In the genomic region with DNA sequence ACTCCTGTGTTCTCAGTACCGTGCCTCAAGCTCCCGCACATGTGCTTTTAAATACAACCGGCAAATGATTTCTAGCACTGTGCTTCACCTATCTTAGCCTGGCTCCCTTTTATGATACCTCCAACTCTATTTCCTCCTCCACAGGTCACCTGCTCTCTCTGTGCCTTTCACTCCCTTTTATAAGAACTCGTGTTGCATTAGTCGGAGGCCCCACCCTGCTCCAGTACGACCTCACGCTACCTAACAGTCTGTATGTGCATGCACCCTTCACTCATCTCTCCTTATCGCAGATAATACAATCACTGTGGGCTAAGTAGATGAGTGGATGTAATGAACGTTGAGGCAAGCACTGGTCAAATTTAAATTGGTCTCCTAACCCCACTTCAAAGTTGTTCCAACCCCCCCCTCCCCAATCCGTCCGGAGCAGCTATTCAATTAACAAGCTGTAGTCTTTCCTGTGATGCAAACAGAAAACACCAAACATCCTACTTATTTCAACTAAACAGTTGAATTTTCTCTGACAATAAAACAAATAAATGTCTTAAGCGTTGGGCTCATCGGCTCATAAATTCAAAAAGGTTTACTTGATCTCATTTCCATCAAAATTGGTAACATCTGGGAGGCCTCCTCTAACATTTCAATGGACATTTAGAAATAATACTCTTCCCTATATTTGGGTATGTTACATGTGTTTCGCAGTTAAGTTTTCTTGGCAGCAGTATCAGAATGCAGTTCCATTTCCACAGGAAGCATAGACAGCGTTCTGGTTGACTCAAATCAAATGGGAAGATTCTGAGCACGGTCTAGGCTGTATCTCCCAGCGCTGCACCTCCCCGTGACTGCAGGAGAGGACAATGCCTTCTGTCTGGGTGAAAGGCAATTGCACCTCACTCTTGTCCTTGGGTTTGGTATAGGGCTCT, we compare ENCODE assay signal across 19 mouse cellular contexts.
A peak's percentile ranks its signal among the peaks of the same experiment; 100 is the strongest.
DNase-seq lines count a peak whose midpoint lies in the region; ATAC-seq and TF ChIP-seq lines count a peak whose summit lies in the region.
"Had no signal": no experiment of that assay in that cellular context is flagged by ENCODE, and none has a peak within 500 bp of the region (broad histone marks: within the 10 kb centered on the region; RNA-seq: fewer than 3 reads in every experiment).

No protein-coding gene starts in this region.

- H3K4me2 ChIP-seq in heart, embryonic 12.5 days, result no peak overlapping the region
- H3K4me2 ChIP-seq in limb, embryonic 15.5 days, result 0 out of 2 replicates have a peak overlapping the region, but pooled peaks have one; percentile 10
- H3K4me2 ChIP-seq in embryonic facial prominence, embryonic 15.5 days (replicated peaks), result peak overlapping the region; percentile 13; the same call in 1 of the 2 replicates
- H3K4me2 ChIP-seq: heart, embryonic 13.5 days; hindbrain, embryonic 14.5 days; neural tube, embryonic 15.5 days had no signal

- no peak for TF ChIP-seq POLR2A in heart, adult 2 months (IDR thresholded peaks at IDR 0.05; ENCODE audit: insufficient read depth, low read depth, low read length)

- peaks cover 4% of the 10 kb centered on the region for H3K36me3 ChIP-seq in heart, adult 2 months (ENCODE audit: control insufficient read depth, insufficient read depth, low read length)
- no peaks in the 10 kb centered on the region for H3K36me3 ChIP-seq in heart, embryonic 12.5 days
- H3K36me3 ChIP-seq in limb, embryonic 15.5 days, result no peaks in the 10 kb centered on the region
- no peaks in the 10 kb centered on the region for H3K36me3 ChIP-seq in limb, embryonic 10.5 days
- no peaks in the 10 kb centered on the region for H3K36me3 ChIP-seq in embryonic facial prominence, embryonic 15.5 days
- H3K36me3 ChIP-seq: G1E; heart, embryonic 13.5 days; neural tube, embryonic 15.5 days had no signal

- intact Hi-C loops in heart, adult 2 months (cut with DNase I), result loop anchor here (10.0 kb wide), 2 partner anchors 129 to 241 kb away; no protein-coding TSS in a partner anchor

- H3K9me3 ChIP-seq in heart, embryonic 12.5 days (replicated peaks), result no peaks in the 10 kb centered on the region
- H3K9me3 ChIP-seq in limb, embryonic 15.5 days, result no peaks in the 10 kb centered on the region
- H3K9me3 ChIP-seq in limb, embryonic 10.5 days (replicated peaks), result no peaks in the 10 kb centered on the region
- H3K9me3 ChIP-seq in embryonic facial prominence, embryonic 15.5 days (replicated peaks), result no peaks in the 10 kb centered on the region
- H3K9me3 ChIP-seq: heart, embryonic 13.5 days; neural tube, embryonic 15.5 days had no signal

- no peak for TF ChIP-seq EP300 in heart, adult 2 months (IDR thresholded peaks at IDR 0.05; ENCODE audit: insufficient read depth, low read depth, low read length)

- ATAC-seq in heart, embryonic 12.5 days (ENCODE audit: insufficient number of reproducible peaks, low FRiP score), result no peak
- ATAC-seq in limb, embryonic 15.5 days (ENCODE audit: insufficient number of reproducible peaks, low FRiP score, low TSS enrichment, low read depth), result no peak
- no peak for ATAC-seq in embryonic facial prominence, embryonic 15.5 days (ENCODE audit: insufficient number of reproducible peaks, low FRiP score, low TSS enrichment, low read depth)
- ATAC-seq: forebrain, embryonic 14.5 days; midbrain, embryonic 16.5 days had no signal

- H3K79me2 ChIP-seq in heart, adult 2 months (replicated peaks; ENCODE audit: control insufficient read depth, insufficient read depth, low read length), result no peaks in the 10 kb centered on the region

- TF ChIP-seq CTCF in heart, adult 2 months (IDR thresholded peaks at IDR 0.05), result no peak

- H3K27ac ChIP-seq in heart, adult 2 months, result peak overlapping the region; percentile 38
- no peak overlapping the region for H3K27ac ChIP-seq in heart, embryonic 12.5 days (ENCODE audit: poor library complexity, severe bottlenecking)
- H3K27ac ChIP-seq in limb, embryonic 15.5 days, result no peak overlapping the region
- H3K27ac ChIP-seq in limb, embryonic 10.5 days, result no peak overlapping the region
- H3K27ac ChIP-seq in embryonic facial prominence, embryonic 15.5 days (replicated peaks), result no peak overlapping the region
- H3K27ac ChIP-seq: heart, embryonic 13.5 days; hindbrain, embryonic 14.5 days; neural tube, embryonic 15.5 days had no signal

- H3K4me1 ChIP-seq in heart, adult 2 months (ENCODE audit: control insufficient read depth, insufficient read depth, low read length), result peaks cover 2% of the 10 kb centered on the region; the same call in 1 of the 2 replicates
- no peaks in the 10 kb centered on the region for H3K4me1 ChIP-seq in heart, embryonic 12.5 days (replicated peaks)
- H3K4me1 ChIP-seq in limb, embryonic 15.5 days, result peaks cover 13% of the 10 kb centered on the region; the same call in 1 of the 2 replicates
- H3K4me1 ChIP-seq in limb, embryonic 10.5 days, result peaks cover 6% of the 10 kb centered on the region; the same call in 1 of the 2 replicates
- H3K4me1 ChIP-seq in embryonic facial prominence, embryonic 15.5 days, result peaks cover 4% of the 10 kb centered on the region; the same call in 1 of the 2 replicates
- H3K4me1 ChIP-seq: neural tube, embryonic 15.5 days had no signal

- H3K4me3 ChIP-seq in heart, adult 2 months, result no peak overlapping the region
- no peak overlapping the region for H3K4me3 ChIP-seq in heart, embryonic 12.5 days
- no peak overlapping the region for H3K4me3 ChIP-seq in limb, embryonic 15.5 days
- H3K4me3 ChIP-seq in limb, embryonic 10.5 days, result no peak overlapping the region
- H3K4me3 ChIP-seq in embryonic facial prominence, embryonic 15.5 days (replicated peaks), result no peak overlapping the region; the same call in 1 of the 2 replicates
- H3K4me3 ChIP-seq: heart, embryonic 13.5 days; neural tube, embryonic 15.5 days had no signal

- no peak overlapping the region for H3K9ac ChIP-seq in heart, adult 2 months (ENCODE audit: low read depth, low read length)
- H3K9ac ChIP-seq in heart, embryonic 12.5 days, result no peak overlapping the region
- no peak overlapping the region for H3K9ac ChIP-seq in limb, embryonic 15.5 days
- H3K9ac ChIP-seq in embryonic facial prominence, embryonic 15.5 days, result no peak overlapping the region
- H3K9ac ChIP-seq: heart, embryonic 13.5 days; hindbrain, embryonic 14.5 days; neural tube, embryonic 15.5 days had no signal

- no peaks in the 10 kb centered on the region for H3K27me3 ChIP-seq in heart, adult 2 months (ENCODE audit: control insufficient read depth, insufficient read depth, low read length)
- no peaks in the 10 kb centered on the region for H3K27me3 ChIP-seq in heart, embryonic 12.5 days (replicated peaks)
- H3K27me3 ChIP-seq in limb, embryonic 15.5 days, result peaks cover 7% of the 10 kb centered on the region; the same call in 1 of the 2 replicates
- H3K27me3 ChIP-seq in limb, embryonic 10.5 days (ENCODE audit: low read depth, poor library complexity, severe bottlenecking), result peaks cover 37% of the 10 kb centered on the region
- H3K27me3 ChIP-seq in embryonic facial prominence, embryonic 15.5 days, result no peaks in the 10 kb centered on the region
- H3K27me3 ChIP-seq: heart, embryonic 13.5 days; neural tube, embryonic 15.5 days had no signal

- no peak for DNase-seq in heart, adult 2 months
- DNase-seq in limb, embryonic 10.5 days (ENCODE audit: low spot score), result no peak
- peak; percentile 38 for DNase-seq in NIH3T3 (ENCODE audit: low read depth)
- no peak for DNase-seq in cerebellum, postnatal 36 days
- DNase-seq: adrenal gland, postnatal 25 days; cerebellum, adult 11-12 months; cerebellum, postnatal 14 days; gastrocnemius, postnatal 14 days; spleen, adult 18-20 months; thymus, postnatal 25 days had no signal

- WGBS in heart, adult 2 months, result 74% methylated on average over 18 of the region's 18 CpGs
- WGBS in heart, embryonic 12.5 days, result 81% methylated on average over 18 of the region's 18 CpGs
- 54% methylated on average over 18 of the region's 18 CpGs for WGBS in limb, embryonic 15.5 days
- 84% methylated on average over 18 of the region's 18 CpGs for WGBS in limb, embryonic 10.5 days
- WGBS in embryonic facial prominence, embryonic 15.5 days, result 55% methylated on average over 18 of the region's 18 CpGs
